10 mouse cellular contexts compared by ENCODE assay signal in the genomic region with DNA sequence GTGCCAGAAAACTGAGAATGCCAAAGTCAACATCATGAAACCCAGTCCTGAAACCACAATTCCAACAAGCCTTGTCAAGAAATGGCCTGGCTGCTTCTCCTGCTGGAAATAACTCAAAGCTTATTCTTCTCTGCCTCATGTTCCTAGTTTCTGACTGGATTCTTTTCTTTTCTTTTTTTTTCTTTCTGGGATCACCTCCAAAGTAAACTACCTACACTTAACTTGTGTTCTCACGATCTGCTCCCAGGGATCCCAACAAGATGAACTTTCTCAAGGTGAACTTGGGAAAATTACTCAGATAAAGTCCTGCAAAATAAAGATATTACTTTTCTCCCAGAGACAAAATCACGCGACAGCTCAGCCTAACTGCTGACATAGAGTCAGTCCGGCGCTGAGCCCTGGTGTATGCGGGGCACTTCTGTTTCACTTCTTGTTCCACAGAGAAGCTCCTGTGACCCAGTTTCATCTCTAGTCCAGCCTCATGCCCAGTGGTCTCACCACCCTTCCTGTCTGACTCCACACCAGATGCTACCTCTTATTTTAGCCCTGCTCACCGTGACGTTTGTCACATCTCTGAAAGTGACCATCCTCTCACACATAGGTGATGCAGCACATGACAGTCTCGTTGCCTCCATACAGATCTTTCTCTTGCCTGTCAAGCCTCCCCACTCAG. TPM values are rescaled to one million over a fixed set of nuclear protein-coding genes. Genes with fewer than 3 reads are reported as not detected.
DNase-seq lines count a peak whose midpoint lies in the region; ATAC-seq and TF ChIP-seq lines count a peak whose summit lies in the region.
"Had no signal": no experiment of that assay in that cellular context is flagged by ENCODE, and none has a peak within 500 bp of the region (broad histone marks: within the 10 kb centered on the region; RNA-seq: fewer than 3 reads in every experiment).

No protein-coding gene starts in this region.

- no peaks in the 10 kb centered on the region for H3K9me3 ChIP-seq in lung, embryonic 16.5 days (ENCODE audit: control insufficient read depth, low read length)
- no peaks in the 10 kb centered on the region for H3K9me3 ChIP-seq in hindbrain, postnatal 0 days (ENCODE audit: low read length)
- H3K9me3 ChIP-seq: forebrain, embryonic 12.5 days; G1E had no signal

- peak overlapping the region; percentile 73 for H3K27ac ChIP-seq in embryonic fibroblast, embryonic 13.5 days (ENCODE audit: insufficient read depth, low read length)
- H3K27ac ChIP-seq in lung, embryonic 16.5 days (ENCODE audit: low read length): peak overlapping the region; percentile 76
- no peak overlapping the region for H3K27ac ChIP-seq in hindbrain, postnatal 0 days
- H3K27ac ChIP-seq: forebrain, embryonic 12.5 days had no signal

- H3K27me3 ChIP-seq in lung, embryonic 16.5 days (ENCODE audit: control insufficient read depth, insufficient read depth, low read depth, low read length): no peaks in the 10 kb centered on the region
- H3K27me3 ChIP-seq in hindbrain, postnatal 0 days (ENCODE audit: insufficient read depth, low read length): no peaks in the 10 kb centered on the region
- H3K27me3 ChIP-seq: forebrain, embryonic 12.5 days had no signal

- ATAC-seq in lung, embryonic 16.5 days (ENCODE audit: low read depth): no peak
- no peak for ATAC-seq in hindbrain, postnatal 0 days

- no peak for TF ChIP-seq CTCF in embryonic fibroblast, embryonic 13.5 days (IDR thresholded peaks at IDR 0.05; ENCODE audit: borderline replicate concordance, insufficient read depth, low read length)
- no peak for TF ChIP-seq CTCF in hindbrain, postnatal 0 days (IDR thresholded peaks at IDR 0.05; ENCODE audit: low read depth)

- no peak for TF ChIP-seq POLR2A in embryonic fibroblast, embryonic 13.5 days (IDR thresholded peaks at IDR 0.05; ENCODE audit: low read depth, low read length)

- whole genome bisulfite sequencing in lung, embryonic 16.5 days: 69% methylated on average over 9 of the region's 9 CpGs
- 90% methylated on average over 9 of the region's 9 CpGs for WGBS in hindbrain, postnatal 0 days

- H3K4me3 ChIP-seq in embryonic fibroblast, embryonic 13.5 days (ENCODE audit: insufficient read depth, low read length): no peak overlapping the region
- no peak overlapping the region for H3K4me3 ChIP-seq in lung, embryonic 16.5 days (ENCODE audit: low read length)
- no peak overlapping the region for H3K4me3 ChIP-seq in hindbrain, postnatal 0 days (ENCODE audit: low read length)
- H3K4me3 ChIP-seq: forebrain, embryonic 12.5 days had no signal

- DNase-seq in layer of hippocampus, adult 9-11 months: peak; percentile 89
- no peak for DNase-seq in layer of hippocampus, adult 8-10 months (ENCODE audit: low spot score in 2 of 2)
- DNase-seq in NIH3T3 (ENCODE audit: low read depth): peak; percentile 22
- DNase-seq in hindbrain, postnatal 0 days (ENCODE audit: low spot score): no peak
- DNase-seq in embryo, embryonic 11 days: no peak
- DNase-seq in gastrocnemius, postnatal 4 days (ENCODE audit: low spot score in 2 of 2): no peak

- no peaks in the 10 kb centered on the region for H3K36me3 ChIP-seq in lung, embryonic 16.5 days (ENCODE audit: control insufficient read depth, insufficient read depth, low read length)
- H3K36me3 ChIP-seq in hindbrain, postnatal 0 days (ENCODE audit: insufficient read depth, low read length): no peaks in the 10 kb centered on the region
- H3K36me3 ChIP-seq: forebrain, embryonic 12.5 days; G1E had no signal

- H3K9ac ChIP-seq in lung, embryonic 16.5 days (ENCODE audit: low read length): no peak overlapping the region
- H3K9ac ChIP-seq in hindbrain, postnatal 0 days (replicated peaks; ENCODE audit: low read length): no peak overlapping the region
- H3K9ac ChIP-seq: forebrain, embryonic 12.5 days had no signal

- no peak overlapping the region for H3K4me2 ChIP-seq in lung, embryonic 16.5 days (ENCODE audit: low read depth, low read length)
- H3K4me2 ChIP-seq in hindbrain, postnatal 0 days (ENCODE audit: low read depth, low read length): no peak overlapping the region
- H3K4me2 ChIP-seq: forebrain, embryonic 12.5 days had no signal

- H3K4me1 ChIP-seq in embryonic fibroblast, embryonic 13.5 days (ENCODE audit: control insufficient read depth, insufficient read depth, low read length): peaks cover 25% of the 10 kb centered on the region
- peaks cover 28% of the 10 kb centered on the region for H3K4me1 ChIP-seq in lung, embryonic 16.5 days (replicated peaks; ENCODE audit: control insufficient read depth, insufficient read depth, low read length)
- H3K4me1 ChIP-seq in hindbrain, postnatal 0 days (ENCODE audit: insufficient read depth, low read length): peaks cover 15% of the 10 kb centered on the region

RNA-seq across cellular contexts. Expression of a gene that starts 53.0 kb away (rescaled TPM):
- 10 to 100 TPM; 28.4 to 37.7 (median 34.0) TPM for total RNA-seq in layer of hippocampus, adult 8-10 months (2022)
- 106 and 119 TPM in 2 replicates for polyA plus RNA-seq in embryonic fibroblast, embryonic 13.5 days (2011; ENCODE audit: insufficient read length, low read depth, missing spikeins)
- polyA plus RNA-seq in lung, embryonic 16.5 days (2015; fragmentation: Nextera tagmentation; extraction: Ambion mirVana): 65.7 and 67.2 TPM in 2 replicates
- total RNA-seq in hindbrain, postnatal 0 days (2014; rRNA removed): 9.5 and 21.9 TPM in 2 replicates
- polyA plus RNA-seq in hindbrain, postnatal 0 days (2015; fragmentation: Nextera tagmentation; extraction: Ambion mirVana): 20.6 and 23.2 TPM in 2 replicates
- total RNA-seq in gastrocnemius, postnatal 4 days (2021): 10 to 100 TPM; 34.3 to 49.6 TPM

Comparison
In these comparisons a context has a peak if more than half of its experiments do, and no peak if none do; other contexts are left out.
1. DNase-seq: peak in layer of hippocampus, adult 9-11 months (single experiment) and NIH3T3 (single experiment); none in layer of hippocampus, adult 8-10 months (0 of 2), hindbrain, postnatal 0 days (single experiment), embryo, embryonic 11 days (single experiment) and gastrocnemius, postnatal 4 days (0 of 2).